Mouse (Mus musculus) thymus, postnatal 0 days (tissue): ENCODE measurements around the gene Slc39a11. TPM values are rescaled to one million over a fixed set of nuclear protein-coding genes. Genes with fewer than 3 reads are reported as not detected.

Experiments
- DNase-seq: peaks from one replicate; pipeline ENCODE4 v3.0.0-alpha.2; 2015; ENCODE audit warnings: low spot score
- polyA plus RNA-seq: library from polyadenylated mRNA; unstranded; fragments of >200 nt; fragmentation: Nextera tagmentation; extraction: Ambion mirVana; gene quantifications from 2 replicates; pipeline ENCODE4 v1.2.1, GENCODE M21; 2015

The Slc39a11 gene
- polyA plus RNA-seq, 1 experiment from 2014 or later: 19.4 TPM

- DNase-seq: peak; percentile 14
These were observed 231.9 kb downstream of the Slc39a11 start for GRCm38 (mm10) chr11:113417948-113418347.

DNA sequence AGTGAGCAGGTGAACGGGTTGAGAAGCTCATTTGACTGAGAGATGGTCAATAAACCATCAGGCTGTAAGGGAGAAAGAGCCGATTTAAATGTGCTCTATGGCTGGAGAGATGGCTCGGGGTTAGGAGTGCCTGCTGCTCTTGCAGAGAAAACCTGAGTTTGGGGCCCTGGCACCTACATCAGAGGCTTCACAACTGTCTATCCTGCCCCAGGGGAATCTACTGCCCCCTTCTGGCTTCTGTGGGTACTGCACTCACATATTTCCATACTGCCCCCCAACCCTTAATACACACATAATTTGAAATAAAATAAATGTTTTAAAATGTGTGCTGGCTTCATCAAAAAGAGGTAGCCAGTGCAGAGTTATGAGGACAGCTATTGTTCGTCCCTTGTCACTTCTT is 237.3 kb downstream of the Slc39a11 start:
- DNase-seq: peak; percentile 14

DNA sequence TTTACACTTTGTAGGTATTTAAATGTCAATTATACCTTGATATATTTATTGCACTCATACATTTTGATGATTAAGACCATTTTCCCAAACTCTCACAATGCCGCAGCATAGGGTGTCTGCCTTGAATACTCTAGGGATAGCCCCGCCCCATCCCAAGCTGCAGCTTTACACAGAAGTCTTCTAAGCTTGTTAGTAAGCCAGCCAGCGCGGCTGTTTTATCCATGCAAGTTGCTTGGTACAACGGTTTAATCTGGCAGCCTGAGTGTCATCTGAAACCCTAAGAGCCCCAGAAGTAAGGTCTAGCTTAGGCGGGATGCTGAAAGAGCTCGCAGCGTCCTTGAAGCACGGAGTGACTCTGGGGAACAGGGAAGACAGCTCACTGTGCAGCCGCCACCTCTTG is 238.1 kb downstream of the Slc39a11 start:
- DNase-seq: no peak

DNA sequence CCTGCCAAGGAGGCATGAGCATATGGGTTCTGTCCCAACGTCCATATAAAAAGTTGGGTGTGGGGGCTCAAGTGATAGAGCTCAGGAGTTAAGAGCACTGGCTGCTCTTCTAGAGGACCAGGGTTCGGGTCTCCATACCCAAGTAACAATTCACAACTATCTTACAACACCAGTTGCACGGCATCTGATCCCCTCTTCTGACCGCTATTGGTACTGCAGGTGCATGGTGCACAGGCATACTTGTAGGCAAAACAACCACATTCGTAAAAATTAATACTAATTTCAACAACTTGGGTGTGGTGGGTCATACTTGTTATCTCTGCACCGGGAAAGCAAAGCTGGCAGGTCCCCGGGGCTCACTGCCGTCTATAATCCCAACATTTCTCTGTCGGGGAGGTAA is 240.8 kb downstream of the Slc39a11 start:
- DNase-seq: peak; percentile 28

DNA sequence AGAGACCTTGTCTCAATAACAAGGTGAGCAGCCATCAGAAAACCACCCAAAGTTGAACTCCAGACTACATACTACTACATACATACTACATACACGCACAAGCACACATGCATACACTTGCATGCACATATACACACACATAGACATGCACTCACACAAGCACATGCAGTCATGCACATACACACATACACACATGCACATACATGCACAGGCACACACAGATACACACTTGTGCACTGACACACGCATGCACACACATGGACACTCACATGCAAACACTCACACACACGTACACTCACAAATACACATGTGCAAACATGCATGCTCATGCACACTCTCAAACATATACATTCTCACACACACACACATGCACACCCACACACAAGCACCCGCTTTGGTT is 242.4 kb downstream of the Slc39a11 start:
- no peak for DNase-seq

GRCm38 (mm10) chr11:113400868-113401267 is 249.0 kb downstream of the Slc39a11 start:
- no peak for DNase-seq

GRCm38 (mm10) chr11:113399601-113400000 is 250.3 kb downstream of the Slc39a11 start:
- DNase-seq: no peak

- no peak for DNase-seq
These were observed 252.5 kb downstream of the Slc39a11 start for GRCm38 (mm10) chr11:113397394-113397793.

DNA sequence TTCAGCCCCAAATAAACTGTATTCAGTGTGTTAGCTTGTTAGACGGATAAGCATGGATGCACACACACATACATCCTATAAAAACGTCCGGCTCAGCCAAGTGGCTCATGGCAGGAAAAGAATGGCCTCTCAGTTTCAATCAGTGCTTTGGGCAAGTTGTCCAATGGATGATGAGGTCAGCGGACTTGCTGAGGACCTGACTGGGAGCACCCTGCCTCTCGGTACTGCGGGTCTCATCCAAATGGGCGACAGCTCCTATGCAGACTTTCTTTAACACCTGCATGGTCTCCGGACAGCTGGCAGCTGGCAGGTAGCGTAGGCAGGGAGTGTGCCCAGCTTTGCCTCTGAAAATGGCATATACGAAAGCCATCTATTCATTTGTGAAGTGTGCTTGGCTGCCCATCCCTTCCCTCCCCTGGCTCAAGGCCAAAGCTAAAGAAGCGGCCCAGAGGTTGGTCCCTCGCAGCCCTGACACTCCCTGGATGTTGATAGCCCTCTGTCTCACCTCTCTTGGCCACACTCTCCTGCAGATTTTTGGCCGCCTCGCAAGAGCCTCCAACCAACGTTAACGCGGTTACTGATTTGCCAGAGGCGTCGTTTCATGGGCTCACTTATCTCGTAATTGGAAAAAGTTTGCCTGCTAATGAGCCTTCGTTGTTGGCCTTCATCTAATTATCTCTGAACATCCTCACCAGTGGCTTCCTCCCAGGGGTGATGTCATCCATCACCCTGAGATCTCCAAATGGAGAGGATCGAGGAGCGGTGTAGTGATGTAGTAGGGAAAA is 256.3 kb downstream of the Slc39a11 start:
- DNase-seq: no peak

GRCm38 (mm10) chr11:113391664-113392063 is 258.2 kb downstream of the Slc39a11 start:
- DNase-seq: no peak

DNA sequence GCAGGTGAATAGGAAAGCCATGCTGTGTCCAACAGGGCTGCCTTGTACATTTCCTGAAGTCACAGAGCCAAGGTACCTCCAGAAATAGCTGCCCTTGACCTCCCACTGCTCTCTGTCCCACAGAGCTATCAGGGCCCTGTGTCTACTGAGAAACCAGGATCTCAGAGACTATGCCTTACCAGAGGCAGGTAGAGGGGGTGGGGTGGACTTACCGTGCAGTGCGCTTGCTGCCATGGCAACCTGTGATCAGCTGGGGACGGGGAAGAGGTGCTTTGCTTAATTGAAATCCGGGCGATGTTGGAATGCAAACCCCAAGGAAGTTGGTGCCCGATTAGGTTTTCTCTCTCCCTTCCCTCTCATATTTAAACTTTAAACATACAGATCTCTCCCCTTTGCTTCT is 260.2 kb downstream of the Slc39a11 start:
- DNase-seq: no peak

GRCm38 (mm10) chr11:113382674-113383571 is 267.0 kb downstream of the Slc39a11 start:
- DNase-seq: peak; percentile 52

- no peak for DNase-seq
These were observed 268.3 kb downstream of the Slc39a11 start for GRCm38 (mm10) chr11:113381550-113381949.

GRCm38 (mm10) chr11:113378867-113379266 is 271.0 kb downstream of the Slc39a11 start:
- DNase-seq: peak; percentile 29

GRCm38 (mm10) chr11:113376066-113376465 is 273.8 kb downstream of the Slc39a11 start:
- DNase-seq: no peak

GRCm38 (mm10) chr11:113373926-113374325 is 276.0 kb downstream of the Slc39a11 start:
- no peak for DNase-seq

DNA sequence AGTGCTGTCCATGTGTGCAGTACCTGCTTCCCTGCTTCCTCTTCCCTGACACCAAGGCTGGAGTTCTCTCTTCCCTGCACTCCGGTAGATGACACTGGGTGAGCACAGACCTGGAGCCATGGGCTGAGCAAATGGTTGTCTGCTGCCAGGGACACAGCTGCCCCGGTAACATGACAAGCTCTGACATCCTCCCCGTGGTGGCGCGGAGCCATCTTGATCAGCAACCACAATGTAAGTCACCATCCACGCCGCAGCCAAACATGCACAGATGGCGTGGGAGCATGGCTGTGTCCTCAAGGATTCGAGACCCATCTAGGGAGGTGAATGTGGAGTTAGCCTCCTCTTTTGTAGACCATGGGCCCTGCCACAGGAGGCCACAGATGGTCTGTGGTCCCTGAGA is 276.5 kb downstream of the Slc39a11 start:
- no peak for DNase-seq

GRCm38 (mm10) chr11:113368046-113368445 is 281.8 kb downstream of the Slc39a11 start:
- no peak for DNase-seq

DNA sequence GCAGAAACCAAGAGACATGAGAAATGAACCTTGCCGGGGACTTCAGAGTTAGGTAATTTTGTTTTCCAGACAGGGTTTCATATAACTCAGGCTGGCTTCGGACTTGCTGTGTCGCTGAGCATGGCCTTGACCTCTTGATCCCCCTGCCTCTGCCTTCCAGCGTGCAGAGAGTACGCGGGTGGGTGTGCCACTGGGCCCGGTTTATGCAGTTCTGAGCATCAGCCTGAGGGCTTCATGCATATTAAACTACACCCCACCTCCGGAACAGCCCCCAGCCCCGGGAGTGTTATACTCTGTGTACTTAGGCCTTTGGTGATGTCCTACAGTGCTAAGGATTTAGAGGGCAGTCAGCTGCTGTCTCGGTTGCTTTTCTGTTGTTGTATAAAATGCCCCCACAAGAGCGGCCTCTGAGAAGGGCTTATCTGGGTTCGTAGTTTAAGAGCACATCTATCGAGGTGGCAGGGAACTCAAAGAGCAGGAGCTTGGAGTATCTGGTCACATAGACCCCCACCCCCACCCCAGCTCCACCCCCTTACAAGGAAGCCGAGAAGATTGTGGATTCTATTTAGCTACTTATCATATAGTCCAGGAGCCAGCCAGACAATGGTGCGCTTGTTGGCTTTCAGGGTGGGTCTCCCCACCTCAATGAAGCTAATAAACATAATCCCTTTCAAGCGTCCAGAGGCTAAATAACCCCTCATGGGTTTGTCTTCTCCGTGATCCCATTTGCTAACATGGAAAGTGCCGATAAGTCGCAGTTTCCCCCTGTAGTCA is 283.4 kb downstream of the Slc39a11 start:
- no peak for DNase-seq

- DNase-seq: no peak
These were observed 286.1 kb downstream of the Slc39a11 start for GRCm38 (mm10) chr11:113363739-113364138.

- DNase-seq: peak; percentile 47
These were observed 287.3 kb downstream of the Slc39a11 start for GRCm38 (mm10) chr11:113362617-113363016.
